Mouse (Mus musculus): ENCODE data around the gene Eefsec.

Gene Eefsec

GRCm38 (mm10) chr6:88260645-88261044 is 185.7 kb downstream of the Eefsec start:
- CTCF ChIA-PET = no interaction called here

GRCm38 (mm10) chr6:88259621-88260020 is 186.7 kb downstream of the Eefsec start:
- CTCF ChIA-PET = no interaction called here

- CTCF ChIA-PET = no interaction called here
These were observed 190.9 kb downstream of the Eefsec start for GRCm38 (mm10) chr6:88255435-88255834.

DNA sequence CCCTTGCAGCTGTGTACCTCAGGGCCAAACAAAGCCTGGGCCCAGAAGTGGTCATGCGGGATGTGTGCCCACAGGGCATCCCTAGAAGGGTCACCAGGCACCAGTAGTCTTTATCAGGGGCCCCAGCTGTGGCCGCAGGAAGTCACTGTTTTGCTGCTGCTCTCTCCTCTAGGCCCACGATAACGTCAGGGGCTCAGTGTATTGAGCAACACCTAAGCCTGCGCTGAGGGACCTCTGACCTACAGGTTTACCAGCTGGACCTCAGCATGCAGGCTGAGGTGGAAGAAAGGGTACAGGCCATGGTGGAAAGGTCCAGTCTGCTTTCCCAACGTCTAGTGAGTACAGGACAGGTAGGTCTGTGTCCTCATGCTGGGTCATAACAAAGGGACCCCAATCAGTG is 192.3 kb downstream of the Eefsec start:
- CTCF ChIA-PET = no interaction called here

- CTCF ChIA-PET = no interaction called here
These were observed 194.4 kb downstream of the Eefsec start for GRCm38 (mm10) chr6:88251798-88252478.

DNA sequence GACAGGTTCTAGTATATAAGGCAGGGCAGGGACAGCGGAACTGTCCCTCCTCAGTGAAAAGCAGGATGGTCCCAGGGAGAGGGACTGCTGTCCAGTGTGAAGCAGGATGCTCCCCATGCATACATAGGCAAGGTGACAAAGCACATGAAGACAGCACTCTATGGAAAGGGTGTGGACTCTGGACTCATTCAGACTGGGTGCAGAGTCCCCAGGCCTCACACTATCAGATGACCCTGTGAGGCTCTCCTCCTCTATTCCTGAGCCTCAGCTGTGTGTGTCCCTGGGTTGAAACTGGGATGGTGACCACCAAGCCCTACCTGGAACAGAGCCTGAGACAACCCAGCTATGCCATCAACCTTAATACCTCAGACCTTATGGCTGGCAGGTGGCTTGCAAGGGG is 194.9 kb downstream of the Eefsec start:
- CTCF ChIA-PET = no interaction called here

GRCm38 (mm10) chr6:88249231-88249630 is 197.1 kb downstream of the Eefsec start:
- CTCF ChIA-PET = no interaction called here

DNA sequence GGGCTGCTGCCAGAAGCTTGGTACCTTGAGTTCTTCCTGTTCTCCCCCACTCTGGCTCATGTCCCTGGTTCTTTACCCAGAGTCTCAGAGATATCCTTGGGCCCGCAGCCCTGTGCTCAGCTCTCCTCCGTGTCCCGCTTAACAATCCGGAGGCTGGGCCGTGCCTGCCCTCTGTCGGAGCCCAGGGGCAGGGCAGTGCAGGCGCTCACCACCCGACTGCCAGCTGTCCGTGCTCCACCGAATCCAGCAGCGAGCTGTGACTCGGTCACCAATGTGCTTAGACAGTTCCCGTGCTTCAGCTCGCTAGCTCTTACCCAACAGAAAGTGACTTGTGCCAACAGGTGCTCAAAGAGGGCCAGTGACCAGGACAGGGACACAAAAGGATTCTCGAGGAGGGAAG is 203.7 kb downstream of the Eefsec start:
- CTCF ChIA-PET = interaction anchor here (0.5 kb wide), 1 partner anchor 1004 kb away, joined by 5 read pairs; no protein-coding TSS in a partner anchor

GRCm38 (mm10) chr6:88236513-88236912 is 209.8 kb downstream of the Eefsec start:
- CTCF ChIA-PET = interaction anchor here (1.0 kb wide), 1 partner anchor 63 kb away, joined by 9 read pairs; no protein-coding TSS in a partner anchor

DNA sequence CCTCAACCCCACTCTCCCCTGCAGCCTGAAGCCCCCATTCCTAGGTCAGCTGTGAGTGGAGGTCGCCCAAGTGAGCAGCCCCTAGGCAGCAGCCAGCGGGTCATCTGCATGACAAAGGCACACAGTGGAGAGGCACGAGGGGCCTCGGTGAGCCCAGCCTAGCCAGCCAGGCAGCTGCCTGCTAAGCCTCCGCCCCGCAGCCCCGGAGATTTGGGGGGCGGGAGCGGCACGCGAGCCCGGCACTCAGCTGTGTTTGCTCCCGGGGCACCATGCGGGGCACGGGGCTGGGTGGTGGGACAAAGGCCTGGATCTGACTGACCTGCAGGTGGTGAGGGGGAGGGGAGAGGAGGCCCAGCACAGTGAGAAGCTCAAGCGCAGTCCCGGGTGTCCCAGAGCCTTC is 210.4 kb downstream of the Eefsec start:
- CTCF ChIA-PET = interaction anchor here (1.0 kb wide), 1 partner anchor 64 kb away, joined by 9 read pairs; no protein-coding TSS in a partner anchor

DNA sequence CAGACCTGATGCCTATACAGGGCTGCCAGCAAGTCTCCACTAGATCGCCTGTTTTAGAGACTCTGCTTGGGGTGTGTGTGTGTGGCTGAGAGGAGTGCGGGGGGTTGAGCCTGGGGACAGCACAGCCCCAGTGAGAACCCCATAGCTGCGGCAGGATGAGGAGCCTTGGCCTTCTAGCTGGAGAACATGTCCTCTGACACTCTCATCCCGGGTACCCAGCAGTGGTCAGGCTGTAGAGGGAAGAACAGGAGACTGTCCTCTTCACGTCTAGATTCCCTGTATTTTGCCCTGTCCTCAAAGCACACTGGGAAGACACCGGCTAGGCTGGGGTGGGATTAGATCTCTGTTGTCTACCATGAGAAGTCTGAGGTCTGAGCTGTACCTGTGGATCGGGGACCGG is 210.9 kb downstream of the Eefsec start:
- CTCF ChIA-PET = no interaction called here

DNA sequence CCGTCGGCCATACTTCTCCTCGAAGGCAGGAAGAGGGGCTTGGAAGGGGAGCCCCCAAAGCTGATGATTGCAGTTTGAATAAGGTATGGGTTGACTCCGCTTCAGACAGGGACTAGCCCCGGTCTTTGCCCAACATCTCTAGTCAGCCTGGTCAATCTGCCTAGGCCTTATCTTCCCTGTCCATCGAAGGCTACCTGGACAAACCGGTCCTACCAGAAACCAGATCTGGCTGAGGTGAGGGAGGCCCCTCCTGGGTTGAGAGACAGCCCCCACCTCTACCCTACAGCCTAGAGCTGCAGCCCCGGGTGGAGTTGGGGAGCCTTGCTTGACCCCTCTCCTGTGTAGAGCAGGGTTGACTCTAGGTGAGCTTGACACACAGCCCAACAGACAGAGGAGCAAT is 212.3 kb downstream of the Eefsec start:
- CTCF ChIA-PET = no interaction called here

DNA sequence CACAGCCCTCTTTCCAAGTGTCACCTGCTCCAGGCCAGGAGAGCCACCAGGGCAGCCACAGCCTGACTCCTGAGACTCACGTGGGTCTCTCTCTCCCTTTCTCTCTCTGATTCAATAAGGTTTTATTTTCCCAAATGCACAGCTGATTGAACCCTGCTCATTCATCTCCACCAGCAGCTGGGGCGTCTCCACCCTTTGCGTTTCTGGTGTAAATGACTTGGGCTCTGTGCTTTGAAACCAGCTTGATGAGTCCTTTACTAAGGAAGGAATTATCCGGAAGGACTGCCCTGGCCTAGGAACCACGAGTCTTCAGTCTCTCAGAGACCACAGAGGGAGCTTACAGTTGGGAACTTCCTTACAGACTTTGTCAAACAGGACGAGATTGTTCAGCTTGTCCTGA is 214.1 kb downstream of the Eefsec start:
- CTCF ChIA-PET = no interaction called here

- CTCF ChIA-PET = no interaction called here
These were observed 214.5 kb downstream of the Eefsec start for GRCm38 (mm10) chr6:88231821-88232220.

GRCm38 (mm10) chr6:88229221-88229620 is 217.1 kb downstream of the Eefsec start:
- CTCF ChIA-PET = no interaction called here

- CTCF ChIA-PET = no interaction called here
These were observed 218.8 kb downstream of the Eefsec start for GRCm38 (mm10) chr6:88227537-88227936.

- CTCF ChIA-PET = no interaction called here
These were observed 219.8 kb downstream of the Eefsec start for GRCm38 (mm10) chr6:88226570-88226994.

DNA sequence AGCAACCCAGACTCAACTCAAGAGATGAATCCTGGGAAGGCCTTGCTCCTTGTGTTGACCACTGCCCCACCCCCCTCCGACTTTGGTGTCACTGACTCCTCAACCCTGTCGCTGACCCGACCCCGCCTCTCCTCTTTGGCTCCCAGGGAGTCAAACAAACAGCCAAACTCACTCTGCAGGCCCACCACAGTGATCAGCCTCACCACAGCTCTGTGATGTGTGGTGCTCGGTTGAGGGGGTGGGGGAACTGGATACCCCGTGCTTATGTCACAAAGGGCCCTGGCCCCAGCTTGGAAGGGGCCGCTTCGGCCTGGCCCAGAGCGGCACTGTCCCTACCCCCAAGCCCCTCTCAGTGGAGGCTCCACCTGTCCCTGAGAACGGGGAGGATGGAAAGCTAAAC is 224.4 kb downstream of the Eefsec start, which contains the start of gene Dnajb8:
Gene Dnajb8 (plus strand): TSS at position 301 of the 400 bp plus-strand sequence.
- CTCF ChIA-PET = no interaction called here

DNA sequence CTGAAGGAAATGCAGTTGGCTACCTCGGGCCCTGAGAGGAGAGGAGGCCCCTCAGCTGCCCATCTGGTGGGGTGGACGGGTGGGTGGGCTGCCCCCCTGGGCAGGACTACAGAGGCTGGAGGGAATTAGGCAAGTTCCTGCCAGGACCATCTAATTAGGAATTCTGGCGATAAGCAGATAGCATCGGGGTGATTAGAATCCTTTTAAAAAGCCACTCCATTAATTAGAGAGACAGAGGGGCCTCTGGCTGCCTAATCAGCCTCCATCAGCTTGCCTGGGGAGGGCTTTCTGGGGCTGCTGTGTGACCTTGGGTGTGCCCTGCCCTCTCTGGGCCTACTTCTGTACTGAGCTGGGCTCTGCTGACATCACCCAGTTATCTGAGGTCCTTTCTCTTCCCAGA is 227.2 kb downstream of the Eefsec start:
- CTCF ChIA-PET = no interaction called here

GRCm38 (mm10) chr6:88216199-88216598 is 230.1 kb downstream of the Eefsec start:
- CTCF ChIA-PET = no interaction called here

DNA sequence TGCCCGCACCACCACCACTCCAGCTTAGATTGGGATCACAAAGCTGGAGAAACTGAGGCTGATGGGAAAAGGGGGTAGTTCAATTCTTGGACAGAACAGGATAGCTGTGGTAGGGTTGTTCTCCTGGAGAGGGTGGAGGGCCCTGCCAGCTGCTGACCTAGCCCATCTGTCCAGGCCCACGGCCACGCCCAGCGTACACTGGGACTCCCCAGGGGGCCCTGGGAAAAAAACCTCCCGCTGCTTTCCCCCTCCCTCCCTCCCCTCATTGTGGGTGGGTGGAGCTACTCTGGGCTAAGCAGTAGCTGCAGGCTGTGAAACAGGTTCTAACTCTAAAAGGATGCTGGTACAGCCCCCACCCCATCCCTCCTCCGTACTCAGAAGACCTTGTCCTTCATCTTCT is 230.5 kb downstream of the Eefsec start:
- CTCF ChIA-PET = no interaction called here

DNA sequence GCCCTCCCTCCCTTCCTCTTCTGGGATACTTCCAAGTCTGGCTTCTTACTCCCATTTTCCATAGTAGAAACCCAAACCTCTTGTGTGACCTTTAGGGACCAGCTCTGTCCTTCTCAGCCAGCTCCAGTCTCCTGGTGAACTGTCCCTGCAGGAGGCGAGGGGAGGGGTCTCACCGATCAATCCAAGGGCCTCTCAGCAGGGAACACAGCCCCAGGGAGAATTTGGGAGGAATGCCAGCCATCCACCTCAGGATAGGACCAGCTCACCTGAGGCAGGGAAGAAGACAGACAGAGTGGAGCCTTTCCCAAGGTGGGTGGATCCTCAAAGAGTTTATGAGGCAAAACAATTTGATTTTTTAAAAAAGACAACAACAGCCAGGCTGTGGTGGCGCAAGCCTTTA is 236.2 kb downstream of the Eefsec start:
- CTCF ChIA-PET = no interaction called here

GRCm38 (mm10) chr6:88209453-88209852 is 236.9 kb downstream of the Eefsec start:
- CTCF ChIA-PET = no interaction called here

- CTCF ChIA-PET = no interaction called here
These were observed 238.0 kb downstream of the Eefsec start for GRCm38 (mm10) chr6:88208321-88208720.
